Mouse (Mus musculus) adrenal gland, postnatal 10 days (tissue): ENCODE results near the gene Pth. TPM values are rescaled to one million over a fixed set of nuclear protein-coding genes. Genes with fewer than 3 reads are reported as not detected.

Experiments used
- DNase-seq: peaks from one replicate; pipeline ENCODE4 v3.0.0; 2021; ENCODE audit warnings: mixed read lengths
- long read RNA-seq, 2 experiments: library from polyadenylated mRNA; stranded (forward); transcript quantifications; one replicate each; pipeline ENCODE4 v2.0.0; 2021
- total RNA-seq, 2 experiments: library from RNA; stranded (reverse); gene quantifications; 2 replicates each; pipeline ENCODE4 v1.2.3; 2021

The Pth gene
- not detected for total RNA-seq
- long read RNA-seq, experiment 1 = 0 reads
- long read RNA-seq, experiment 2 = 0 reads

DNA sequence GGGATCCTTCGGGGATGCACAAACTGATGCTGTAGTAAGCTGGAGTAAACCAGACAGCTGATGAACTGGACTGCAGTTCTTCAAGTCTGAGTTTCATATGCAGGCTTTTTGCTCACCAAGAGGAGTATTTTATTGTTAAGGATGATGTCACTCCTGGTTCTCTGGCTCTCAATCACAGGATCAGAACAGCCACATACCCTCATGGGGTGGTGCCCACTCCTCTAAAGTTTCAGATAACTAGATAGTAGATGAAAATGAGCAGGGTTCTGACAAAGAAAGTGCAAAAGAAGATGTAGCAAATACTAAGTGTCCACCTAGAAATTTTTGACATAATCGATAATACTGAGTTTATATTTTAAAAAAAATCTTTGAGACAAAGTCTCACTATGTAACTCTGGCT, at the start of gene Pth:
Gene Pth, minus strand, starts transcription at position 101 of the 400 bp plus-strand sequence.
- DNase-seq = no peak

GRCm38 (mm10) chr7:113436312-113436711, 47.9 kb upstream of the Pth start:
- no peak for DNase-seq

GRCm38 (mm10) chr7:113434286-113434685, 45.9 kb upstream of the Pth start:
- DNase-seq = peak; percentile 66

DNA sequence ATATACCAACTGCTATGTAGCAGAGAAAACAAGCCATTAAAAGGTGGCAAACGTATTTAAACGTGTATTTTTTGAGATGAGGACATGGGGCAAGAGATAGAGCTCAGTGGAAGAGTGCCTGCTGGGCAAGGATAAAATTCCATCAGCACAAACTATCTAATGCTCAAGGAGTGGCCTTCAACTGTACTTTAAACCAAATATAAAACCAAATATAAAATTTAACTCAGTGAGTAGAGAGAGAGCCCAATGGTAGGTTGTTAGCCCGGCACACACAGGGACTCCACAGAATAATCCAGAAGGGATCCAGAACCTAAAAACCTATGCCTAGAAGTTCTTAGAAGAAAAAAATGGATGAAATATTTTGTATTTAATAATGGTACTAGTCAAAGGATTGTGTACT, 45.1 kb upstream of the Pth start:
- DNase-seq = no peak

- DNase-seq = no peak
Measured at GRCm38 (mm10) chr7:113432891-113433290, 44.5 kb upstream of the Pth start.

DNA sequence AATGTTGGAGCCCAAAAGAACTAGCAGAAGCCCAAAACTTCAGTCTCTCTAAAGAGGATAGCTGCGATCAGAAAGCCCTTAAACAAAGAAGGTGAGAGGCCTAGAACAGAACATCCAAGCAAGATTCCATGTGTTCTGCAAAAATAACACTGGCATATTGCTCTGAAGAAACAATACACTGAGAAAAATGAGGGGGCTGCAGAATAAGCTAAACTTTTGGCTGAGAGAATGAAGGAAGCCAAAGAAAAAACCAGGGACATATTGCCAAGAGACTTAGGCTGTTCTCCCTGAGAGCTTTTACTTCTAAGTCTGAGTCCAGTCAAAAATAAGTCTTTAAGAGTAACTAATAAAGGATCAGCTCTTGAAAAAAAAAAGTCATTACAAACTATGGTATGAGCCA, 32.4 kb upstream of the Pth start:
- DNase-seq = no peak

- peak; percentile 78 for DNase-seq
Measured at GRCm38 (mm10) chr7:113419070-113419782, 30.9 kb upstream of the Pth start.

DNA sequence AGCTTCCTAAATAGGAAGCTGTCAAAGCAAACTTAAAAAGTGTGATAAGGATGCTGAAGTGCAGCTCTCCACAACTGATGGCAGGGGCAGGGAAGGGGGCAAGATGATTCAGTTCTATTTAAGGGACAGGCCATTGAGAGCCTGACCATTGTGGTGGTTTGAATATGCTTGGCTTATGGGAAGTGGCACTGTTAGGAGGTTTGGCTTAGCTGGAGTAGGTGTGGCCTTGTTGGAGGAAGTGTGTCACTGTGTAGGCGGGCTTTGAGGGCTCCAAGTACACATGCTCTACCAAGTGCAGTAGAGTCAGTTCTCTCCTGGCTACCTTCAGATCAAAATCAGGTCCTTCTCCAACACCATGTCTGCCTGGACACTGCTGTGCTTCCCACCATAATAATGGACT, 28.2 kb upstream of the Pth start:
- no peak for DNase-seq

GRCm38 (mm10) chr7:113415256-113415655, 26.9 kb upstream of the Pth start:
- DNase-seq = no peak

- peak; percentile 10 for DNase-seq
Measured at GRCm38 (mm10) chr7:113408712-113409111, 20.3 kb upstream of the Pth start.

DNA sequence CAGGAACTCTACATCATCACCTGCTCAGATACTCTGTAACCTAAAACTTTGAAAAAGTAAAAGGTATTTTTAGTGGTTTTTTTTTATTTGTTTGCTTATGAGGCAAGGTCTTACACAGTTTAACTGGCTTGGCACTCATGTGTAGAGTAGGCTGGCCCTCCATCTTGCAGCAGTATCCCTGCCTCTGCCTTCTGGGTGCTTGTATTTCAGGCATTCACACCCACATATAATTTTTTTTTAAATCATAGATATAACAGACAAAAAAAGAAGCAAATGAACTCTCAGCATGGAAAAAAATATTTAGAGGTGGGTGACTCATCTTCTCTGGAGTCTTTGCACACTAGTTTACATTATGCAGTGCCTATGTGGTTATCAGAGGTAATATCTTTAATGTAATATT, 9.7 kb upstream of the Pth start:
- no peak for DNase-seq

DNA sequence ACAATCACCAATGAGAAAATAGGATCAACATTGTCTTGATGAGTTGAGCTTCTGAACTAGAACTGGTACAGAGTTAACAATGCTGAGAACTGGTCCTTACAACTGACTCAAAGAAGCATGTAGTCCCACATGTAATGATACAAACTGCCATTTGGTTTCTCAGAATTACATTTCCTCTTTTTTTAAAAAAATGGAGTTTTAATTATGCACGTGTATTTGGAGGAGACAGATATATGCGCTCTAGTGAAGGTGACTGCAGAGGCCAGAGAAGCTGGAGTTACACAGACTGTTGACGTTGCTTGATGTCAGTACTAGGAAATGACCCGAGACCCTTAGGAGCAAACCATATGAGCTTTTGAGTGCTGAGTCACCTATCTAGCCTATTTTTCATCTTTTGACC, 8.3 kb upstream of the Pth start:
- no peak for DNase-seq

DNA sequence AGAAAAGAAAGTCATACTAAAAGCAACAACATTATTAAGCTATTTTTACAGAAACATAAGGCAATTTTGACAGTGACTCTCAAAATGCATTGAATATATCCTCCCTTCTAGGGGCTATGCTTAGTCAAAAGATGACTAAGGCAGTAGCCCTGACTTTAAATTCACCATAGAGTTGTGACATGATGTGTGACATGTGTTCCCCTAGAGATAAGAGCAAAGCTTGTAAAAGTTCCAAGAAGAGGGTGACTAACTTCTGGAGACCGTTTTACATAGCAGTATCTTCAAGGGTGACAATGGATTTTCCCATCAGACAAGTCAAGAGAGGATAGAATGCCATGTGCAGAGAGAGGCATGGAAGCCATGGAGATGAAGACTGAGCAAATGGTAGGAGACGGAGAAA, 3.2 kb upstream of the Pth start:
- no peak for DNase-seq

DNA sequence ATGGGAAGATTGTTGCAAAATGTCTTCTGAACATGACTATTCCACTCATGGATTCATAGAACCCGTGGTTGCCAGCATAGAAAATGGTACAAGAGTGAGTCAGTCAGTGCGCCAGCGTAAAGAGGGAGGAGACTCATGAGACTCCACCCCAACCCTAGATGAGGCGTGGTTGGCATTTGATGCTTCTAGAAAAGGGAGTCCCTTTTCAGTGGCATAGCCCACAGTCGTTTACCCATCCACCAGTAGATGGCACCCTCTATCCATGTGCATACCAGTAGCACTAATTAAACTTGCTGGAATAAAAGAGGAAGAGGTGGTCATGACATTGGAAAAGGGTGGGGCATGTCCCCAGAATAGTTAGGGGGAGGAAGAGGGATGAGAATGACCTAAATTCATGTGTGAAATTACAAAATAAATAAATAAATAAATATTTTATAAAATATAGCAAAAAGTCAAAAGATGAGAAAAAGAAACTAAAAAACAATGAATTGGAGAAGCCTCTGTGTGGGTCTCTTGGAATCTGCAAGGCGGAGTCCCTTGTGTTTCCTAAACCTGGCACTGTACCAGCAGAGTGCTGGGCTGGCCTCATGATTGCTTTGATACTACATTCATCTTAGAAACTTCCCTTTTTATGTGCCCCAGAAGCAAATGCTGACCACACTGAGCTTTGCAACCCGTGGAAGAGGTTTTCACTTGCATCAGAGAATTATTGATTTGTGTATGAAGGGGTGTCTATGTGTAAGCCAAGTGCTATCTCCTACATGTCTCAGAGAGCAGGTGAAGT, 10.3 kb downstream of the Pth start:
- peak; percentile 87 for DNase-seq

DNA sequence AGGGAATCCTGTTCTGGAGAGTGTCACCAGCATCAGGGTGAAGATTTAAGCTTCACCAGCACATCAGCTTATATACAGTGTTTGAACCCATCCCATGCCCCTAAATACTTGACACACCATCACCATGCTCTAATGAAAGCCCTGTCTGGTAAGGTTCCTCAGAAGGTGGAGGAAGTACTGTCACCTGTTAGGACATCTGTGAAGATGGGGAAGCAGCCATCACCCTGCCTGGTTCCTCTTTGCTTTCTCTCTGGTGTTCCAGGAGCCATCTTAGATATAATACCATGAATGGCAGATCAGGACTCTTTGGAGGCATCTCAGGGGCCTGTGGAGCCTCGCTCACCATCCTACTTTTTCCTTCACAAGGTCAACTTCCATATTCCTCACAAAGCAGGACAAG, 15.7 kb downstream of the Pth start:
- DNase-seq = no peak

- peak; percentile 83 for DNase-seq
Measured at GRCm38 (mm10) chr7:113369620-113370340, 18.6 kb downstream of the Pth start.

DNA sequence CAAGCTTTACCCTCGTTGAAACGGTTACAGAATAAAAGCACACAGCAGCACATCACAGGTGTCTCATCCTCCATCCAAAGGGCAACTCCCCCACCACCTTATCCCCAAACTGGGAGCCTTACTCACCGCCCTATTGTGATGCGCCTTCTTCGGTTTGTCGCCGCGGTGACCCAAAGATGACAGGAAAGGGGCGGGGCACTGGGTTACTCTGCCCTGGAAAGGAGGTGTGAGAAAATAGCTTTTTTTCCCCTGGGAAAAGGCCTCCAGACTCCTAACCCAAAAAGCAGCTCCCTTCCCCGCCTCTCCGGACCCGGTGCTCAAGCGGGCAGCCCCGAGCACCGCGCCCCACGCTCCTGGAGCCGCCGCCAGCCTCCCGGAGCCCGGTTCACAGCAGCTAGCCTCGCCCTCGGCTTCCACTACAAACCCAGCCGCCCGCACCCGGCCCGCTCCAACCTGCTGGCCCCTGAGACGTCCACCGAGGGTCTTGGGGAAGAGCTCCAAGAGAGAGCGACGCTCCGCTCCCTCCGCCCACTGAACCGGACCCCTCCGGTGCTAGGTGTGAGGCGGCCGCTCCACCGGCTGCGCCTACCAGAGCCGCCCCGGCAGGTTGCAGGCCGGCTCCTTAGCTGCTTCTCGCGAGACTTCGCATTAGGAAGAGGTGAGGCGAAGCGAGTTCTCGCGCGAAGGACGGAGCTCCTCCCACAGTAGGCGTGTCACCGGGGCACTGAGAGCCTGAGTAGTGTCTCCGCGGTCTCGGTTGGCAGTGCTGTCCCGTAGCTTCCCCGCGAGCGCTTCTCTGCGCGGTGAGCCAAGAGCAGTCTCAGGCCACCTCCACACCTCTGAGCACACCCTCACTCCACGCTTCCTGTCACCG, 19.4 kb downstream of the Pth start, which contains the start of gene Btbd10:
Gene Btbd10, minus strand, starts transcription at position 647 of the 874 bp plus-strand sequence.
- peak; percentile 98 for DNase-seq

DNA sequence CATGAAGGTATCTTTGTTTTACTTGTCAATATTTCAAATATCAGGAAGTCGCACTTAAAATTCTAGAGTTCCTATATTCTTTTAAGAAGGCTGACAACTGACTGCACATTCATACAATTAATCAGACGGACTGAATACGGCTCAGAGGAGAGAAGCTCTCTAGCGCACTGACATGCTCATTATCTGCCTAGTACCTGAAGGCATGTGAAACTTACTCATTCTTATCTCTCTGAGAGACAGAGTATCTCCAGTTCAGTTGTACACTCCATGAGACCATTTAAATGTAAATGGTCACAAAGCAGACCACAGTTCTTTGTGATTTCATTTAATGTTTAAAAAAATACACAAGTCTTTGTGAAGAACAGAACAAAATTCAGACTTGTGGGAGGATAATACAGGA, 20.9 kb downstream of the Pth start:
- no peak for DNase-seq

- no peak for DNase-seq
Measured at GRCm38 (mm10) chr7:113349089-113349488, 39.3 kb downstream of the Pth start.

GRCm38 (mm10) chr7:113347694-113348093, 40.7 kb downstream of the Pth start:
- DNase-seq = no peak

DNA sequence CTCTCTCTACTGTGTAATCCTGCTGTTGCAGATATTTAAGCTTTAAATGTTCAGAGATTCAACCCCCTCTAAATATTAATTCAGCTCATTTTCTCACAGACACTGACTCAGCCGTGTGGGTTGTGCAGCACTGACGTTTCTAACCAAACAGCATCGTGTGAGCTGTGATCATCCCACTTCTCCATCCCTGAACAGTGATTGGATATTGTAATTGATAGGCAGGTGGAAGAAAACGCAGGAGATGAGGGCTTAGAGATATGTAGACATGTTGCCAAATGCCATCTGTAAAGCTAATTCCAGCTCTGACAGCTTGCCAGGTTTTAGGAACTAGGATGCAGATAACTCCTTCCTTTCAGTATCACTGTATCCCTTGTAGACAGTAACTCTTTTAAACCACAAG, 41.1 kb downstream of the Pth start:
- no peak for DNase-seq
